Mouse (Mus musculus) hindlimb bud, embryonic 11.5 days (tissue): ENCODE measurements at regions not wholly inside any gene's neighbourhood (a gene's known extent, or its start where the extent isn't known, plus 50 kb on each side); places are given as distances from the start of the nearest gene placed in this dataset.

Experiments used
- DNase-seq: peaks from one replicate; pipeline ENCODE4 v3.0.0-alpha.2; 2012; ENCODE audit warnings: low read depth, low spot score; ENCODE audit errors: extremely low spot score

DNA sequence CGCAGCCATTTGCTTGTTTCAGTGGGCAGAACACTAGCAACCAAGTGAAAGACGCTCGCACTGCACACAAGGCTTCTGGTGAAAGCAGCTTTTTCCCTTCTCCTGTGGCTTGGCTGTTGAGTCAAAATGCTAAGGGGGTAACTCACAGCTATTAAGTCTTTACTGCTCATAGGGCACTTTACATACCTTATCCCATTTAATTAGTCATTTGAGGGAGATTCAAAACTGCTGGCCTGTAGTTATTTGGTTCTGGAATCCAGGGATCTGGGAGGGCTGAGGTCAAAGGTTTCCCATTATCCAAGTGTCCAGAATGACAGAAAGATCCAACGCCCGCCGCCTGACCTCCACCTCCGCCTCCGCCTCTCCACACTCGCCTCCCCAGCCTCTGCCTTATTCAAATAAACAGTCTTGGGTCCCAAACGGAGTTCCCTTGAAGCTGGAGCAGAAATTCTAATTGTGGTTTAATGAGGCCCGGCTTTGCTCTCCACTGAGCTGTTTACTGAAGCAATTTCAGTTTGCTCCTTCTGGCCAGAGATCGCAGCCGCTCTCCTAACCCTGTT is 106.5 kb upstream of the Mycn start:
- peak; percentile 68 for DNase-seq

DNA sequence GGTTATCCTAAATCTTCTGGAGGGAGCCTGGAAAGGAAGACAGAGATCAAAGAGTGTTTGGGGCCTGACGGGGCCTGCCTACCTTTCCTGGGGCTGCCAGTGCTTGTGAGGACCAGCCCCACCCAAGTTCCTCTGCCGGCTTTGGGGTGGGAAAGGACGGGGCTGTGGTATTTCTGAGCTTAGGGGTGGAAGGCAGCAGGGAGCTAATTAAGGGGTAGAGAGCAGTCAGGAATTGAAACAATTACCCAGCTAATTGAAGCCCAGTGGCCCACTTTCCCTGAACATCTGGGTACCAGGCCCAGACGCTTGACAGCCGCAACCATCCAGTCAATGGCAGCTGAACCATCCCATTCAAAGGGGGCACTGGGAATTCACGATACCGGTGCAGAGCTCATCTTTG is 101.2 kb upstream of the Mycn start:
- DNase-seq, result no peak

DNA sequence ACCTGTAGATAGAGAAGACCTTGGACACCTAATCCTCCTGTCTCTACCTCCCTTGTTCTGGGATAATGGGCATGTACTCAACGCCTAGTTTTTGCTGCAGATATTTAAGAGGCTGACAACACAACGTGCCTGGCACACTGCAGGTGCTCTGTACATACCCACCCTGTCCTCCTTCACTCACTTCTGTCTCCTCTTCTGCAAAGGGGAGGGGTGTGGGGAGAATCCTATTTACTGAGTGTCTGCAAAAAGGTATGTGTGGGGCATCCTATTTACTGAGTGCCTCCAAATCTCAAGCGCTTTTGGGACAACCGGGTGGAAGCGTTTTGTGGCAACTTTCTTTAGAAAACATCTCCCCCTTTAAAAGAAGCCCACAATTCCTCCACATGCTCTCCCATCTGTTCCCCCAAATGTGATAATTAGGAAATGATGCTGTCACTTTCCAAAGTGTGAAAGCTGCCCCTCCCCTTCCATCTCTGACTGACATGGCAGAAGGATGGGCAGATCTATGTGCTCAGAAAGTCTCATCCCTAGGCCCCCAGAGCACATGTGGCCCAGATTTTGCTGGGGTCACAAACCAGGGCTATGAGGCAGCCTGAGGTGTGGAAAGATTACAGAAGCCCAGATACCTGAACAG is 93.5 kb upstream of the Mycn start:
- no peak for DNase-seq

DNA sequence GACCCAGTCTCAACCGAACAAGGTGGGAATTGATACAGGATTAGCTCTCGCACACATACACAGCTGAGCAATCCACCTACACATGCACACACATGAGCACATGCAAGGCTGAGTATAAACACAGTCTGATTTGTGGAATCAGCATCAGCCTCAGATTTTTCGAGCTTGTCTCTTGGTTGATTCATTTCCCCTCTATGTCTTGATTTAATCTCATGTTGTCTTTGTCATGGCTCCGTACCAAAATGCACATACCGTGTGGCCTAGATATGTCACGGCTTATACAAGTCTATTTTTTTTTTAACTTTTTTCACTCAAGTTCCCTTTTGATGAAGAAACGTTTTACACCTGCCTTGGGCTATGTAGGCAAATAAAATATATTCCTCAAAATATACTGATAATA is 88.6 kb upstream of the Mycn start:
- DNase-seq, result no peak

DNA sequence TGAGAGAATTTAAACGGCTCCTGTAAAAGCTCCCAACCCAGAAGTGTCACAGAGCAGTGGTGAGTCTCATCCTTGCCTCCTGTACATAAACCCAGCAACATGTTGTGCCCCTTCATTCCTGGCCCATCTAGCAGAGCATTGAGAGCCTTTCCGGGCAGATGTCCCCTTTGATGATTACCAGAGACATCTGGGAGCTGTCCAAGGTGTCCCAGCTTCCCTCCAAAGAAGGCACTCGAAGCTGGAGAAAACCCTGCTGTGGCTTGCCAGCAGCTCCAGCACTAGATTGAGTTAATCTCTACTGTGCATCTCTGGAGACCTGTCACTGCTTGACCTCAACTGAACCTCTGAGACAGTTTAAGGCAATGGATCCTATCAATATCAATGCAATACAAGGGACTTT is 86.4 kb upstream of the Mycn start:
- no peak for DNase-seq

DNA sequence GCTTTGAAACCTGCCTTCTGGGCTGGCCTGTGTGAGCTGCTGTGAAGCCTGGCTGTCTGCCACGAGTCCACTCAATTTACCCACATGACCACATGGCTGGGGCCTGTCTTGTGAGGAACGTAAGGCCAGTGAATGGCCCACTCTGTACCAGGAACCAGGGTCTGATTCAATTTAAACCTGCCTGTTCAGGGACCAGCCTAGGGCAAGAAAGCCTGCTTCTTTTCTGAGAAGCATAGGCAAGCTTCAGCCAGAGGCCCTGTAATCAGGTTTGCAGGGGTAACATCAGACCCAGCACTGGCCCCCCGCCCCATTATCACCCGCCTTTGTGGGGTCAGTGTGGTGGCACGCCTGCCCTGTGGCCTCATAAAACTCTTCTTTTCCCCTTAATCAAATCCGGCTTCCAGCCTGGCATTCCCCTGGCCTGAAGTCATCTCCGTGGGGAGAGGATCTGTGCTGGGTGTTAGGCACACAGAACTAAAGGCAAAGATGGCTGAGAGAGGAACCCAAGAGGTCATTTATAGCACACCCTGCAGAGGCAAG is 84.4 kb upstream of the Mycn start:
- no peak for DNase-seq

DNA sequence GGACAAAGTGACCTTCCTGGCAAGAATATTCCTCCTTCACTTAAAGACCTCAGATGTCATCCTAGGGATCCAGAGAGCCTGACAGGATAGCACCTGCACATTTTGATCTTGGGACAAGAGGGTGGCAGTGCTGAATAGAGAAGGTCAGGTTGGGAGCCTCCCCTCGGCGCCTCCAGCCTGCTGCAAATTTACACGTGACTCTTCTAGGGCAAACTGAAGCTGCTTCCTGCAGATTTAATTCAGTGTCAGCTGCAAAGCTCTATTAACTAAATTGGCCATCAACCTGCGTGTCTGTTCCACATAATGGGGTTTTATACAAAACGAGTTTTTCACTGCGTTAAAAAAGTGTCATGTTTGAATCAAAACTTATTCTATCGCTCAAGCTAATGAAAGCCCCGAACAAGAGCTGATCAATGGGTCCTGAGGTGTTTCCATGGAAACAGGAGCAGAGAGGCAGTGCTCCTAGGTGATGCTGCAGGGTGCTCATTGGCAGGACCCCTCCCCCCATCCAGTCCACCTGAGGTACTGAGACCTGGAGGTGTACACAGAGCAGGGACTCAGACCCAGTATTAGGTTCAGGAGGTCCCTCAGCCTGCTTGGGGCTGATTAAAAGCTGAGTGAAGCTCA is 82.6 kb upstream of the Mycn start:
- DNase-seq, result no peak

DNA sequence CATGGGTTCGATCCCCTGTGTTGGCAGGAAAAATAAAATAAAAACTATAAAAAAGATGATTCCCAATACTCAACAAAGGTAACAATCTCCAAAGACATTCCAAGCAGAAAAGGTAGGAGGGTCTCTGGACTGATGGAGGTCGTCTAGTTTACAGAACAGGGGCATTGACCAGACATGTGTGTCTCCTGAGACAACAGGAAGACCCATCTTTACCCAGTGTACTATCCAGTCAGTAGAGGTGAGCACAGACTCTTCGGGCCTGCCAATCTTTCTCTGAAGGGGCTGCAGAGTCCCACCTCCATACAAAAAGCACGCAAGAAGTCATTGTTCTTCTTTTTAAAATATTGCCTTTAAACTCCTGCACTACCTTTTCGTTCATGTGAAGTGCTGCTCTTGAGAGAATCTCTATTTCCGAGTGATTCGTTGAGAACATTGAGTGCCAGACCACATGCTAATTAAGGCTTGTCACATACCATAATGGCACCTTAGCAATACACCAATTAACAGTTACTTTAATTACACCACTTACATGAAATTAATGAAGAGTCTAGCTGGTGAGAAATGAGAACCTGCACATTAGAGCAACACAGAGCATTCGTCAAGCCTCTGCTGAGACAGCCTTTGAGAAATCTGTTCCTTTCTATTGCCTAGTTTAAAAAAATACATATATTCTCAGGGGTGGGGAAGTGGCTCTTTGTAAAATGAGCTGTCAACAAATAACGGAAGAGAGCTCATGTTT is 69.5 kb upstream of the Mycn start:
- DNase-seq, result no peak

DNA sequence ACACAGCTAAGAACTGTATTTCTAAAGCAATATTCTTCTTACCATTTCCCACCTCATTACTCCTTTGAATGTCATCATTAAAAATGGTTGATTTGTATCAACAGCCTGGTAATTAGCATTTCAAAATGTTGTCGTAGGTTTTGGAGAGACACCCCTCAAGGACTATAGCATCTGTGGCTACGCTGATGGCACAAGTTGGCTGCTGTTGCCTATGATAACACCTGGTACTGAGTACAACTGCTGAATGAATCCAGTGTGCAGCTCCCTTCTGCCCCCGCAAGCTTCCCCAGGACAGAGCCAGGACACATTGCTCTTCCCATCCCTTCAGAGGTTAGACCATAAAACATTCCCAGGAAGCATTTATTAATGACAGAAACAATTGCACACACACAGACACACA is 68.7 kb upstream of the Mycn start:
- no peak for DNase-seq

DNA sequence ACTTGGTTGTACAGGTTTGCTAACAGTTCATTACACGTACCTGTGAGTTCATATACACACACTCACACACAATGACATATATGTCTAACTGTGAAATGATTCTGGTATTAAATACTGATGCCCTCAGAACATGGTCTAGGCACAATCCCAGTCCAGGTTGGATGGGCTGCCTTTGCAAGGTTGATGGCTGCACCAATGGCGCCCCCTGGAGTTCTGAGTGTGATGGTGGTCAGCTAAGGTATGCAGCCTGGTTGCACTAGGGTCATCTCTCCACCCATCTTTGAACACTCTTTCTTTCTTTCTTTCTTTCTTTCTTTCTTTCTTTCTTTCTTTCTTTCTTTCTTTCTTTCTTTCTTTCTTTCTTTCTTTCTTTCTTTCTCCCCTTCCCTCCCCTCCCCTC is 67.8 kb upstream of the Mycn start:
- no peak for DNase-seq

DNA sequence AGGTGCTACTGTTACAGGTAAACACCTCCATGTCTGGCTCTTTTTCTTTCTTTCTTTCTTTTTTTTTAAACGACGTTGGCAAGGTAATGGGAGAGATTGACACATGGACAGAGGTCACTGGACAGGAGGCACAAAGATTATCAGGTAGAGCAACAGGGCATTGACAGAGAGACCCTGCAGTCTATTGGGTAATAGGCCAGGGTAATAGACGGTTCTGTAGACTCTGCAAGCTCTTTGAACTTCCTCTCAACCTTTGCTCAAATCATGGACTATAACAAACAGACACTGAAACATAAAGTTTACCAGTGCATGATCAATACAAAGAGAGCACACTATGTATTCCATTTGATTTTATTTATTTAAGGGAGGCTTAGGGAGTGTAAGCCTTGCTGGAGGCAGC is 61.0 kb upstream of the Mycn start:
- DNase-seq, result no peak

DNA sequence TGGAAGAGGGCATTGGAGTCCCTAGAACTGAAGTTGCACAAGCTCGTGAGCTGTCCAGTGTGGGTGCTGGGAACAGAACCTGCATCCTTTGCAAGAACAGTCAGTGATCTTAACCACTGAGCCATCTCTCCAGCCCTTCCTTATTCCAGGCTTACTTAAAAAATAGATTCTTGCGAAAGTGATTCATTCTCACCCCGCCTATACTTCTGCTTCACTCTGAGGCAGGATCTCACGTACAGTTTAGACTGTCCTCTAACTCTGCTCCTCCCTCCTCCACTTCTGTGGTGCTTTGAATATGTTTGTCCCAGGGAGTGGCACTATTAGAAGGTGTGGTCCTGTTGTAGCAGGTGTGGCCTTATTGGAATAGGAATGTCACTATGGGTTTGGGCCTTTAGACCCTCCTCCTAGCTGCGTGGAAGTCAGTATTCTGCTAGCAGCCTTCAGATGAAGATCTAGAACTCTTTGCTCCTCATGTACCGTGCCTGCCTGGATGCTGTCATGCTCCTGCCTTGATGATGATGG is 60.4 kb upstream of the Mycn start:
- DNase-seq, result no peak

DNA sequence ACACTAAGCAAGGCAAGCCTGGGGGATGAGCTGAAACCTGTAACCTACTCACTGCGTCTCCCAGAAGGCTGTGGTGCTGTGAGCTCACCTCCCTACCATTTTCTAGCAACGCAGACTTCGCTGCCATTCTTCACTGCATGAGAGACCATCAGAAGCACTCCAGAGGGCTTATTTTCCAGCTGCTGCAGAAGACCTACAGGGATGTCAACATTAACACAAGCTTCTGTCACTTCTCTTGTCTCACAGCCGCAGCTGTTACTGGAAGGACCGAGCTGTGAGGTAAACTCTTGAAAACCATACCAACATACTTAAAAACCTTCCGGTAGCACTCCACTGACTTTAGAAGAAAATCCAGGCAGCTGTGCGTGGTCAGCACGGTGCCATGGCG is 54.3 kb upstream of the Mycn start:
- DNase-seq, result no peak

DNA sequence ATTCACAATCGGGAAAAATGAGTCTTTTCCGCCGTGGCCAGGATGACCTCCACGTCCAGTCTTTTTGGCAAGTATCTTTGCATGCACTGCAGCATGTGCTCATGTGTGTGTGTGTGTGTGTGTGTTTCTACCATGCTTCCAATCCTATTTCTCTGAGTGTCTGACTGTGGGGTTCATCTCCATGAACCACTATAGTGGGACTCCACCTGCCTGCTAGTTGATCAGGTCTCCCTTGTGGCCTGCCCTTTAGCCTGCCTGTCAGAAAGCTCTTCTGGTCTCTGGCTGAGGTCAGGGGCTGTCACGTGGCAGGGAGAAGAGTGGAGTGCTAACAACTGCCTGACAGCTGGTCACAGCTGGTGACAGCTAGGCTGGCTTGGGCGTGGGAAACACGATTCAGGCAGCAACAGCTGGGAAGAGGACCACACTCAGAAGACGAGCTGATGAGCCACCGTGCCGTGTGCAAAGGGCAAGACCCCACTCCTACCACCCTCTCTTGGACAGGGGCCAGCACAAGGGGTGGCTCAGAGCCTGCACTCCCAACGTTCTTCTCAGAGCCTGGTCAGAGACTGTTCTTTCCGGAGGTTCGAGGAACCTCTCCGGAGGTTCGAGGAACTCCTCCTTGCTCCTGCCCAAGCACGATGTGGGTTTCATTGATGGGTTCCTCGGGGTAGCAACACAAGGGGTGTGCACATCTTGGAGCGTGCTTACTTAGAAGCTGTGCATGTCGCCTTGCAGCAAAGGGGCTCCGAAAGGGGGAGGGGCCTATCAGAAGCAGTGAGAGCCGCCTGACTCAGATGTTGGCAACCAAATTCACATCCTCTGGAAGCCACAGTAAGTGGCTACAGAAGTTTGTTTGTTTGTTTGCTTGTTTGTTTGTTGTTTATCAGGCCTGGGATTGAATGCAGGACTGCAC is 53.6 kb upstream of the Mycn start:
- no peak for DNase-seq

DNA sequence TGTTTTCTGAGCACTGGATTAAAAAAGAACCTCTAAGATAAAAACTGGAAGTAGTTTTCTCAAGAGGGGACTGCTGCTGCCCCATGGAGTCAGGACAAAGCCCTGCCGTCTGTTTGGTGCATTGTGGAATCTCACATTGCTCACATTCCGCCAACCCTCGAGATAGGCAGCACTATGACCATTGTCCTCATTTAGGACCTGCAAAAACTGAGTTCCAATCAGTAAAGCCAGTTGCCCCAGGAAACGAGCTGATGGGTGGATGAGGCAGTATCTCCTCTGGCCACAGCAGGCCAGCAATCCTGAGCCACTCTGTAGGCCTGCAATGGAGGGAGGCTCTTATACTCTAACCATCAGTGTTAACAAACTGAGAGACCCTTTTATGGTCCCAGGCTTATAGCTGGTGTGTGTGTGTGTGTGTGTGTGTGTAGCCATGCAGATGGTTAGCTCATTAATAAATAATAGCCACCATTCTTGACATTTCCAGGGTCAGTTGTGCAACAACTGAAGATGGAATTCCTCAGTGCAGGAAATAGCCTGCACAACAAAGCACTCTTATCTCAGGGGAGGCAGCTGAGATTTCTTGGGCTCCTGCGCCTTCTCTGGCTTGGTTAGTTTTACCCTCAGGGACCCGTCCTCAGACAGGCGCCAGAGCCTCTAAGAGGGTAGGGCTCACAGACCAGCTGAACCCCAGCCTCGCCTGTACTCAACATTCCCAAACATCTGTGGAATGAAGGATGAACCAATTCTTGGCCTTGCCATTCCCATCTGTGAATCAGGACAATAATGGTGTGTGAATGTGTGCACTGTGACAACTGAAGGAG is 52.4 kb upstream of the Mycn start:
- no peak for DNase-seq
